Comparison of ENCODE assay signal across 7 mouse cellular contexts in the genomic region with DNA sequence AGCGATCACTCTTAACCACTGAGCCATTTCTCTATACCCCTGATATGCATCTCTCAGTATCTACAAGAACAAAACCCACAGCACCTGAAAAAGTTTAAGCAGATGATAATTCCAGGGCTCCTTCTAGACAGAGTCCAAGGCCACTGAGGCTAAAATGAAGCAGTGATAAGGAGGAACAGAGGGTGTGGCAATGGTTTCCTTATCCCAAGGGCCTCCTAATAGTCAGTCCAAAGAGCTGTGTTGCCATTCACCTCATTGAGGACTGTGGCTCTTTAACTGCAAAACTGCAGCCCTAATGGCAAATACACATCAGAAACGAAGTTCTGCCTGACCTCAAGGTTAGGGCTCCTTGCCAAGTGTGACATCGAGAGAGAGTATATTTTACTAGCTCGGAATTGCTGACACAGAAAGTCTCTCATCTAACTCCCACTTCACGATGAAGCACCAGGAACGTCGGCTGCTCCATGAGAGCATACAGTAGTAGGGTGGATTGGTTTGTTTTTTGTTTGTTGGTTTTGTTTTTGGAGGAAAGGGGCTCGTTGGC. TPM values are rescaled to one million over a fixed set of nuclear protein-coding genes. Genes with fewer than 3 reads are reported as not detected.
DNase-seq lines count a peak whose midpoint lies in the region; TF ChIP-seq lines count a peak whose summit lies in the region.

No protein-coding gene starts in this region.

- H3K4me3 ChIP-seq in brown adipose tissue, adult 24 weeks (ENCODE audit: insufficient read depth, low read depth, low read length) = peak overlapping the region; percentile 86
- H3K4me3 ChIP-seq in small intestine, adult 2 months (ENCODE audit: low read depth, low read length) = no peak overlapping the region

- no peak for TF ChIP-seq POLR2A in small intestine, adult 2 months (IDR thresholded peaks at IDR 0.05; ENCODE audit: low read depth, low read length)

- no peaks in the 10 kb centered on the region for H3K27me3 ChIP-seq in small intestine, adult 2 months (ENCODE audit: control insufficient read depth, insufficient read depth, low read length)

- 16% methylated on average over 8 of the region's 8 CpGs for WGBS in small intestine, adult 2 months

- DNase-seq in ovary, postnatal 14 days (ENCODE audit: low spot score) = peak; percentile 37
- no peak for DNase-seq in ovary, postnatal 10 days (ENCODE audit: low spot score)
- peak; percentile 86 for DNase-seq in kidney, postnatal 14 days
- no peak for DNase-seq in right cerebral cortex, adult 18-20 months
- no peak for DNase-seq in urinary bladder, adult 2 months (ENCODE audit: low spot score)

- H3K27ac ChIP-seq in brown adipose tissue, adult 24 weeks (replicated peaks; ENCODE audit: low read depth, low read length) = peak overlapping the region; percentile 100
- H3K27ac ChIP-seq in small intestine, adult 2 months (ENCODE audit: insufficient read depth, low read depth, low read length) = peak overlapping the region; percentile 94

- peaks cover 8% of the 10 kb centered on the region; the same call in 1 of the 2 replicates for H3K4me1 ChIP-seq in brown adipose tissue, adult 24 weeks (ENCODE audit: control insufficient read depth, insufficient read depth, insufficient read length, low read length)
- peaks cover 12% of the 10 kb centered on the region; the same call in 1 of the 2 replicates for H3K4me1 ChIP-seq in small intestine, adult 2 months (ENCODE audit: control insufficient read depth, insufficient read depth, insufficient read length, low read length)

- no peak for TF ChIP-seq CTCF in small intestine, adult 2 months (IDR thresholded peaks at IDR 0.05; ENCODE audit: extremely low read depth, insufficient read length, insufficient replicate concordance, low read depth, low read length)

- no peaks in the 10 kb centered on the region for H3K36me3 ChIP-seq in small intestine, adult 2 months (ENCODE audit: control insufficient read depth, insufficient read depth, low read length)

RNA-seq across cellular contexts. Expression of gene Cpt2, which starts 2.2 kb away (rescaled TPM):
- polyA plus RNA-seq in brown adipose tissue, adult 24 weeks (2012; ENCODE audit: insufficient read depth, insufficient read length, missing spikeins) = 491 and 628 TPM in 2 replicates
- polyA plus RNA-seq in small intestine, adult 2 months (2012; rRNA removed) = 130 and 162 TPM in 2 replicates
- polyA plus RNA-seq in urinary bladder, adult 2 months (2012; rRNA removed) = 42.2 and 43.3 TPM in 2 replicates

RNA-seq across cellular contexts. Expression of gene 0610037L13Rik, which starts 31.6 kb away (rescaled TPM):
- polyA plus RNA-seq in brown adipose tissue, adult 24 weeks (2012; ENCODE audit: insufficient read depth, insufficient read length, missing spikeins) = 77.0 and 102 TPM in 2 replicates
- 6.0 and 8.5 TPM in 2 replicates for polyA plus RNA-seq in small intestine, adult 2 months (2012; rRNA removed)
- 146 and 216 TPM in 2 replicates for polyA plus RNA-seq in urinary bladder, adult 2 months (2012; rRNA removed)

RNA-seq across cellular contexts. Expression of gene Magoh, which starts 41.7 kb away (rescaled TPM):
- polyA plus RNA-seq in brown adipose tissue, adult 24 weeks (2012; ENCODE audit: insufficient read depth, insufficient read length, missing spikeins) = 77.1 and 95.2 TPM in 2 replicates
- polyA plus RNA-seq in small intestine, adult 2 months (2012; rRNA removed) = 4.1 and 8.0 TPM in 2 replicates
- 83.8 and 88.7 TPM in 2 replicates for polyA plus RNA-seq in urinary bladder, adult 2 months (2012; rRNA removed)

RNA-seq across cellular contexts. Expression of gene Slc1a7, which starts 46.9 kb away (rescaled TPM):
- not detected in 2 replicates for polyA plus RNA-seq in brown adipose tissue, adult 24 weeks (2012; ENCODE audit: insufficient read depth, insufficient read length, missing spikeins)
- 0.11 and 0.16 TPM in 2 replicates for polyA plus RNA-seq in small intestine, adult 2 months (2012; rRNA removed)
- 1.4 and 1.6 TPM in 2 replicates for polyA plus RNA-seq in urinary bladder, adult 2 months (2012; rRNA removed)

Comparison
In these comparisons a context has a peak if more than half of its experiments do, and no peak if none do; other contexts are left out.
1. DNase-seq: peak in ovary, postnatal 14 days (single experiment) and kidney, postnatal 14 days (single experiment); none in ovary, postnatal 10 days (single experiment), right cerebral cortex, adult 18-20 months (single experiment) and urinary bladder, adult 2 months (single experiment).